Mouse (Mus musculus): ENCODE results near the gene Clrn1. TPM values are rescaled to one million over a fixed set of nuclear protein-coding genes. Genes with fewer than 3 reads are reported as not detected.

Clrn1 gene
- polyA plus RNA-seq (2012; ENCODE audit: low replicate concordance) = not detected in 2 replicates

GRCm38 (mm10) chr3:58884801-58885573, at the start of gene Clrn1:
Clrn1 (minus strand) TSS chr3:58885340.

GRCm38 (mm10) chr3:58822211-58822610, 62.9 kb downstream of the Clrn1 start, which contains the start of gene Mindy4b-ps:
Mindy4b-ps (minus strand) TSS chr3:58822311.

Other genes with a start within 250 kb of the Clrn1 start
- gene Erich6, start 248.1 kb downstream of the Clrn1 start, polyA plus RNA-seq (2012; ENCODE audit: low replicate concordance) = not detected in 2 replicates
- gene Siah2, start 192.9 kb downstream of the Clrn1 start, polyA plus RNA-seq (2012; ENCODE audit: low replicate concordance) = 11.6 and 37.8 TPM in 2 replicates
- not detected in 2 replicates for gene Mindy4b-ps, start 63.0 kb downstream of the Clrn1 start, polyA plus RNA-seq (2012; ENCODE audit: low replicate concordance)
- 0.77 and 1.5 TPM in 2 replicates for gene Med12l, start 120.5 kb upstream of the Clrn1 start, polyA plus RNA-seq (2012; ENCODE audit: low replicate concordance)
- gene Gpr171, start 216.5 kb upstream of the Clrn1 start, polyA plus RNA-seq (2012; ENCODE audit: low replicate concordance) = 11.1 and 22.9 TPM in 2 replicates

Data from hematopoietic multipotent progenitor cell, adult 10-12 weeks (in vitro differentiated cells).